Mouse (Mus musculus): ENCODE measurements around the gene Cebpg. TPM values are rescaled to one million over a fixed set of nuclear protein-coding genes. Genes with fewer than 3 reads are reported as not detected.

The Cebpg gene
- total and polyA plus RNA-seq, 3 experiments = 26.9 to 63.1 (median 33.9) TPM

GRCm38 (mm10) chr7:35023251-35023650, 33.1 kb downstream of the Cebpg start:
- Histone ChIP-seq H3K9me3 (replicated peaks) (no peaks in the 10 kb centered on the region), H3K4me3 (ENCODE audit: low read depth, low read length) (no peak overlapping the region), H3K27me3 (ENCODE audit: insufficient read depth, low read length) (no peaks in the 10 kb centered on the region), H3K4me1 (ENCODE audit: insufficient read depth, low read depth, low read length) (peaks cover 8% of the 10 kb centered on the region), H3K36me3 (replicated peaks) (peaks cover 78% of the 10 kb centered on the region)
- ATAC-seq (ENCODE audit: extremely low read depth, insufficient number of reproducible peaks, low FRiP score, poor library complexity, severe bottlenecking) (no peak), DNase-seq (ENCODE audit: low spot score) (no peak)
- no peak for TF ChIP-seq GATA2 (IDR thresholded peaks at IDR 0.05; ENCODE audit: borderline replicate concordance, low read depth, low read length)
- no peak for TF ChIP-seq POLR2AphosphoS5 (IDR thresholded peaks at IDR 0.05; ENCODE audit: insufficient replicate concordance, low read depth, low read length)
- no peak for TF ChIP-seq TAL1 (conservative IDR thresholded peaks at IDR 0.05; ENCODE audit: low read depth, low read length)

DNA sequence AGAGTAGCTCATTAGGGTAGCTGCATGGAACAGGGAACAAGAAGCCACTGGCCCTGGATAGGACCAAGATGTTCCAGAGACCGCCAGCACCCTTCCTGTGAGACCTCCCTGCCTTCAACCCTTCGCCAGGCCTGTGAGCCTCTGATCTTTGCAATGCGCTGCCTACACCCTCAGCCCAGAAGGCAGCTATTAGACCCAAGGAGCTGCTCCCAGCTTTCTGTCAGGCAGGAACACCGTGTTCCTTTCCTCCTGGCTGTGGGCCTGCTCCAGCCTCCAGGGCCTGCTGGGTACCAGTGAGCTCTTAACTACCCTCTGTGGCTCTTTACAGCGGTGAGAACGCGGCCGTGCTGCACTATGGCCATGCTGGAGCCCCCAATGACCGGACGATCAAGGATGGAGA, 35.0 kb downstream of the Cebpg start:
- ATAC-seq (ENCODE audit: extremely low read depth, insufficient number of reproducible peaks, low FRiP score, poor library complexity, severe bottlenecking) (no peak), DNase-seq (ENCODE audit: low spot score) (no peak)
- H3K27me3 ChIP-seq (ENCODE audit: insufficient read depth, low read length) = no peaks in the 10 kb centered on the region
- no peaks in the 10 kb centered on the region for H3K9me3 ChIP-seq (replicated peaks)
- no peaks in the 10 kb centered on the region for H3K4me1 ChIP-seq (ENCODE audit: insufficient read depth, low read depth, low read length)
- TF ChIP-seq GATA2 (IDR thresholded peaks at IDR 0.05; ENCODE audit: borderline replicate concordance, low read depth, low read length) = no peak
- TF ChIP-seq GATA1 (IDR thresholded peaks at IDR 0.05; ENCODE audit: borderline replicate concordance, low read length) = no peak
- TF ChIP-seq POLR2AphosphoS5 (IDR thresholded peaks at IDR 0.05; ENCODE audit: insufficient replicate concordance, low read depth, low read length) = no peak
- no peak for TF ChIP-seq CTCF (IDR thresholded peaks at IDR 0.05; ENCODE audit: low read depth, low read length)
- no peak for TF ChIP-seq TAL1 (conservative IDR thresholded peaks at IDR 0.05; ENCODE audit: low read depth, low read length)
- H3K4me3 ChIP-seq (ENCODE audit: low read depth, low read length) = no peak overlapping the region
- peaks cover 74% of the 10 kb centered on the region for H3K36me3 ChIP-seq (replicated peaks)

DNA sequence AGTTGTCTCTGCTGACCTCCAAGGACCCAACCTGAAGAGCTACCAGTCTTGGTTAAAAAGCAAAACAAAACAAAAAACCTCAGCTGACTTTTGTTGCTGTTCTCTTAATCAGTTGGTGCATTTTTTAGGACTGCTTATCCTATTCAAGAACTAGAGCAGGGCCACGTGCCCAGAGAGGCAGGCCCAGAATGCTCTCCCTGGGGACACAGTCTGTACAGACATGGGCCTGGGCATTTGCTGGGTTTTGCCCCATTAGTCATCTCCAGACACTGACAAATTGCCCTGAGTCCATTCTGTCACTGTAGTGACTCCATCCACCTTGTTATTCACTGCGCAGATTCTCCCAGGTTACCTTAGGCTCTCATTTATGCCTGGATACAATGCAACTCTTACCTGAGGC, 41.1 kb downstream of the Cebpg start:
- Histone ChIP-seq H3K4me1 (ENCODE audit: insufficient read depth, low read depth, low read length) (no peaks in the 10 kb centered on the region), H3K4me3 (ENCODE audit: low read depth, low read length) (no peak overlapping the region), H3K27me3 (ENCODE audit: insufficient read depth, low read length) (no peaks in the 10 kb centered on the region), H3K9me3 (replicated peaks) (no peaks in the 10 kb centered on the region), H3K36me3 (replicated peaks) (peaks cover 30% of the 10 kb centered on the region)
- DNase-seq (ENCODE audit: low spot score) (no peak), ATAC-seq (ENCODE audit: extremely low read depth, insufficient number of reproducible peaks, low FRiP score, poor library complexity, severe bottlenecking) (no peak)
- TF ChIP-seq GATA2 (IDR thresholded peaks at IDR 0.05; ENCODE audit: borderline replicate concordance, low read depth, low read length) (no peak), CTCF (IDR thresholded peaks at IDR 0.05; ENCODE audit: low read depth, low read length) (no peak), POLR2AphosphoS5 (IDR thresholded peaks at IDR 0.05; ENCODE audit: insufficient replicate concordance, low read depth, low read length) (no peak), GATA1 (IDR thresholded peaks at IDR 0.05; ENCODE audit: borderline replicate concordance, low read length) (no peak), TAL1 (conservative IDR thresholded peaks at IDR 0.05; ENCODE audit: low read depth, low read length) (no peak)

- no peak for TF ChIP-seq TAL1 (conservative IDR thresholded peaks at IDR 0.05; ENCODE audit: low read depth, low read length)
- no peak for TF ChIP-seq GATA1 (IDR thresholded peaks at IDR 0.05; ENCODE audit: borderline replicate concordance, low read length)
- TF ChIP-seq CTCF (IDR thresholded peaks at IDR 0.05; ENCODE audit: low read depth, low read length) = no peak
- no peak for TF ChIP-seq POLR2AphosphoS5 (IDR thresholded peaks at IDR 0.05; ENCODE audit: insufficient replicate concordance, low read depth, low read length)
- no peak for TF ChIP-seq GATA2 (IDR thresholded peaks at IDR 0.05; ENCODE audit: borderline replicate concordance, low read depth, low read length)
- no peaks in the 10 kb centered on the region for H3K9me3 ChIP-seq (replicated peaks)
- no peak for ATAC-seq (ENCODE audit: extremely low read depth, insufficient number of reproducible peaks, low FRiP score, poor library complexity, severe bottlenecking)
- DNase-seq (ENCODE audit: low spot score) = no peak
- no peak overlapping the region for H3K4me3 ChIP-seq (ENCODE audit: low read depth, low read length)
- H3K4me1 ChIP-seq (ENCODE audit: insufficient read depth, low read depth, low read length) = no peaks in the 10 kb centered on the region
- no peaks in the 10 kb centered on the region for H3K27me3 ChIP-seq (ENCODE audit: insufficient read depth, low read length)
- peaks cover 20% of the 10 kb centered on the region for H3K36me3 ChIP-seq (replicated peaks)
Observed at GRCm38 (mm10) chr7:35013228-35013627, 43.1 kb downstream of the Cebpg start.

DNA sequence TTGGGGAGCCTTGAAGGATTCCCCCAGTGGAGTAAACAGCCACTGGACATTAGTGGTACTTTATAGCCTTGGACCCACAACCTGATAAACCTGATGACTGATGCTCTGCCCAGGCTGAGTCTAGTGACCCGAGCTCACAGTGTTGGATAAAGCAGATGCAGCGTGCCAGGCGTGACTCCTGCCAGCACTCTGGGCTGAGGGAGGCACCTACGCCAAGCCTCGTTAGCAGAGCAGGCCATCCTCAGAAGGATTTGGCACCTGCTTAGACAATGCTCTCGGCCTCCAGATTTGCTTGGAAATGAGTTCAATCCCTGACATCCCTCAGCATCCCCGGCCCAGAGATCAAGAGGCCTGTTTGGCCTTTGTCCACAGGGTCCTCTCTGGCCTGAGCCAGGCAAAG, 49.7 kb downstream of the Cebpg start:
- H3K9me3 ChIP-seq (replicated peaks) = no peaks in the 10 kb centered on the region
- DNase-seq (ENCODE audit: low spot score) (no peak), ATAC-seq (ENCODE audit: extremely low read depth, insufficient number of reproducible peaks, low FRiP score, poor library complexity, severe bottlenecking) (no peak)
- H3K27me3 ChIP-seq (ENCODE audit: insufficient read depth, low read length) = no peaks in the 10 kb centered on the region
- TF ChIP-seq GATA2 (IDR thresholded peaks at IDR 0.05; ENCODE audit: borderline replicate concordance, low read depth, low read length) (no peak), CTCF (IDR thresholded peaks at IDR 0.05; ENCODE audit: low read depth, low read length) (no peak), TAL1 (conservative IDR thresholded peaks at IDR 0.05; ENCODE audit: low read depth, low read length) (no peak), POLR2AphosphoS5 (IDR thresholded peaks at IDR 0.05; ENCODE audit: insufficient replicate concordance, low read depth, low read length) (no peak), GATA1 (IDR thresholded peaks at IDR 0.05; ENCODE audit: borderline replicate concordance, low read length) (no peak)
- H3K36me3 ChIP-seq (replicated peaks) = peaks cover 14% of the 10 kb centered on the region
- no peaks in the 10 kb centered on the region for H3K4me1 ChIP-seq (ENCODE audit: insufficient read depth, low read depth, low read length)
- no peak overlapping the region for H3K4me3 ChIP-seq (ENCODE audit: low read depth, low read length)

DNA sequence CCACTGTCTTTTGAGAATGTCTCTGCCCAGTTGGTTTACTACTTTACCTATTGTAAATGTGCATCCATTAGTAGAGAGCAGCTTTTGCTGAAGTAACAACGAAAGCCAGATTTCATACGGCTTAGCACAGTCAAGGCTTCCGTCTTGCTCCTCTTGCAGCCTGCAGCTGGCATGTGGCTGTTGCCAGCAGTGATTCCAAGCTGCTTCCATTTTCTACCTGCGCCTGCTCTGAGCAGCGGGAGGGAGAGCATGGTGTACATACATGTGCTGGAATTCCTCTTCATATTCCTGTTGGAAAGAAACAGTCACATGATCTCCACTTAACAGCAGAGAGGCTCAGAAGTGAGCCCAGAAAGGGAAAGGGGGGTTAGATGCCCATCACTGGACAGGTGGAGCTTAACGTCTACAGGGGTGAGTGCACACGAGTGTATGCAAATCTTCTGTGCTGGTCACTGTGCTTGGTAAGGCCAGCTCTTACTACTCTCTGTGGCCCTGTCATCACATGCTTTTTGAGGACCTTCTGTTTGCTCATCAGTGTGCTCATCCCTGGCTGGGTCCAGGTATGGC, 53.1 kb downstream of the Cebpg start:
- ATAC-seq (ENCODE audit: extremely low read depth, insufficient number of reproducible peaks, low FRiP score, poor library complexity, severe bottlenecking) (no peak), DNase-seq (ENCODE audit: low spot score) (no peak)
- Histone ChIP-seq H3K36me3 (replicated peaks) (peaks cover 17% of the 10 kb centered on the region), H3K4me3 (ENCODE audit: low read depth, low read length) (no peak overlapping the region), H3K27me3 (ENCODE audit: insufficient read depth, low read length) (no peaks in the 10 kb centered on the region), H3K4me1 (ENCODE audit: insufficient read depth, low read depth, low read length) (no peaks in the 10 kb centered on the region), H3K9me3 (replicated peaks) (no peaks in the 10 kb centered on the region)
- no peak for TF ChIP-seq GATA1 (IDR thresholded peaks at IDR 0.05; ENCODE audit: borderline replicate concordance, low read length)
- no peak for TF ChIP-seq CTCF (IDR thresholded peaks at IDR 0.05; ENCODE audit: low read depth, low read length)
- TF ChIP-seq GATA2 (IDR thresholded peaks at IDR 0.05; ENCODE audit: borderline replicate concordance, low read depth, low read length) = no peak
- no peak for TF ChIP-seq TAL1 (conservative IDR thresholded peaks at IDR 0.05; ENCODE audit: low read depth, low read length)
- no peak for TF ChIP-seq POLR2AphosphoS5 (IDR thresholded peaks at IDR 0.05; ENCODE audit: insufficient replicate concordance, low read depth, low read length)

Measured in G1E (cell line).